Mouse (Mus musculus): ENCODE measurements around the gene Usp29. TPM values are rescaled to one million over a fixed set of nuclear protein-coding genes. Genes with fewer than 3 reads are reported as not detected.
"Not testable (repeated sequence)": the region's sequence is repeated elsewhere in the genome, so short reads cannot be mapped to it uniquely, and the experiment has no call there.

Gene Usp29
- total and polyA plus RNA-seq, 2 experiments from 2014 or later = 43.3 to 101 TPM

- no peak overlapping the region for H3K9ac ChIP-seq (replicated peaks; ENCODE audit: low read length, poor library complexity, severe bottlenecking)
- H3K4me2 ChIP-seq (ENCODE audit: low read depth, low read length, poor library complexity, severe bottlenecking) = 0 out of 2 replicates have a peak overlapping the region, but pooled peaks have one; percentile 20
- H3K36me3 ChIP-seq (ENCODE audit: insufficient read depth, low read length) = no peaks in the 10 kb centered on the region
- DNase-seq (ENCODE audit: low spot score) (peak; percentile 44), ATAC-seq (ENCODE audit: low FRiP score) (peak; percentile 53)
- 17% methylated on average over 16 of the region's 16 CpGs for WGBS
- peak; percentile 83 for TF ChIP-seq CTCF (IDR thresholded peaks at IDR 0.05)
- no peaks in the 10 kb centered on the region for H3K4me1 ChIP-seq (ENCODE audit: insufficient read depth, low read length)
- H3K27ac ChIP-seq (ENCODE audit: low read depth, low read length) = no peak overlapping the region
- no peaks in the 10 kb centered on the region for H3K27me3 ChIP-seq (ENCODE audit: insufficient read depth, low read length)
- no peak overlapping the region for H3K4me3 ChIP-seq (ENCODE audit: low read depth, low read length)
- H3K9me3 ChIP-seq (ENCODE audit: low read length) = no peaks in the 10 kb centered on the region
Observed at GRCm38 (mm10) chr7:6940761-6941231, 210.4 kb downstream of the Usp29 start.

GRCm38 (mm10) chr7:6948061-6948460 is 217.7 kb downstream of the Usp29 start:
- not testable (repeated sequence) for H3K36me3 ChIP-seq (ENCODE audit: insufficient read depth, low read length); H3K9ac ChIP-seq (replicated peaks; ENCODE audit: low read length, poor library complexity, severe bottlenecking); H3K4me3 ChIP-seq (ENCODE audit: low read depth, low read length); H3K27ac ChIP-seq (ENCODE audit: low read depth, low read length); H3K9me3 ChIP-seq (ENCODE audit: low read length); H3K4me1 ChIP-seq (ENCODE audit: insufficient read depth, low read length); DNase-seq (ENCODE audit: low spot score); ATAC-seq (ENCODE audit: low FRiP score); H3K27me3 ChIP-seq (ENCODE audit: insufficient read depth, low read length); H3K4me2 ChIP-seq (ENCODE audit: low read depth, low read length, poor library complexity, severe bottlenecking)
- 94% methylated on average over 18 of the region's 20 CpGs for WGBS

GRCm38 (mm10) chr7:6956576-6956975 is 226.2 kb downstream of the Usp29 start:
- ATAC-seq (ENCODE audit: low FRiP score) (no peak), DNase-seq (ENCODE audit: low spot score) (no peak)
- Histone ChIP-seq H3K27ac (ENCODE audit: low read depth, low read length) (no peak overlapping the region), H3K9me3 (ENCODE audit: low read length) (no peaks in the 10 kb centered on the region), H3K9ac (replicated peaks; ENCODE audit: low read length, poor library complexity, severe bottlenecking) (no peak overlapping the region), H3K4me3 (ENCODE audit: low read depth, low read length) (no peak overlapping the region), H3K36me3 (ENCODE audit: insufficient read depth, low read length) (0 out of 2 replicates have a peak, but pooled peaks cover 3% of the 10 kb centered on the region), H3K4me1 (ENCODE audit: insufficient read depth, low read length) (no peaks in the 10 kb centered on the region), H3K27me3 (ENCODE audit: insufficient read depth, low read length) (no peaks in the 10 kb centered on the region), H3K4me2 (ENCODE audit: low read depth, low read length, poor library complexity, severe bottlenecking) (no peak overlapping the region)
- TF ChIP-seq CTCF (IDR thresholded peaks at IDR 0.05) = no peak
- 92% methylated on average over 4 of the region's 4 CpGs for WGBS

- H3K9ac ChIP-seq (replicated peaks; ENCODE audit: low read length, poor library complexity, severe bottlenecking) = no peak overlapping the region
Observed at GRCm38 (mm10) chr7:6958574-6958973, 228.2 kb downstream of the Usp29 start.

GRCm38 (mm10) chr7:6973566-6973965 is 243.2 kb downstream of the Usp29 start:
- no peak overlapping the region for H3K4me2 ChIP-seq (ENCODE audit: low read depth, low read length, poor library complexity, severe bottlenecking)
- no peaks in the 10 kb centered on the region for H3K36me3 ChIP-seq (ENCODE audit: insufficient read depth, low read length)
- no peak for DNase-seq (ENCODE audit: low spot score)
- no peaks in the 10 kb centered on the region for H3K4me1 ChIP-seq (ENCODE audit: insufficient read depth, low read length)
- H3K4me3 ChIP-seq (ENCODE audit: low read depth, low read length) = no peak overlapping the region
- no peaks in the 10 kb centered on the region for H3K27me3 ChIP-seq (ENCODE audit: insufficient read depth, low read length)
- H3K9ac ChIP-seq (replicated peaks; ENCODE audit: low read length, poor library complexity, severe bottlenecking) = no peak overlapping the region
- TF ChIP-seq CTCF (IDR thresholded peaks at IDR 0.05) = no peak
- whole genome bisulfite sequencing = 83% methylated on average over 1 of the region's 1 CpGs
- H3K27ac ChIP-seq (ENCODE audit: low read depth, low read length) = no peak overlapping the region
- no peaks in the 10 kb centered on the region for H3K9me3 ChIP-seq (ENCODE audit: low read length)
- no peak for ATAC-seq (ENCODE audit: low FRiP score)

More at GRCm38 (mm10) chr7:6958574-6958973, 228.2 kb downstream of the Usp29 start:
- H3K36me3 ChIP-seq (ENCODE audit: insufficient read depth, low read length) = 0 out of 2 replicates have a peak, but pooled peaks cover 3% of the 10 kb centered on the region
- no peak; the same call in 1 of the 2 replicates for TF ChIP-seq CTCF (IDR thresholded peaks at IDR 0.05)
- no peaks in the 10 kb centered on the region for H3K9me3 ChIP-seq (ENCODE audit: low read length)
- H3K4me1 ChIP-seq (ENCODE audit: insufficient read depth, low read length) = no peaks in the 10 kb centered on the region
- H3K4me3 ChIP-seq (ENCODE audit: low read depth, low read length) = no peak overlapping the region
- no peak for DNase-seq (ENCODE audit: low spot score)
- no peaks in the 10 kb centered on the region for H3K27me3 ChIP-seq (ENCODE audit: insufficient read depth, low read length)
- H3K27ac ChIP-seq (ENCODE audit: low read depth, low read length) = no peak overlapping the region
- no peak overlapping the region for H3K4me2 ChIP-seq (ENCODE audit: low read depth, low read length, poor library complexity, severe bottlenecking)
- WGBS = 92% methylated on average over 1 of the region's 1 CpGs
- no peak for ATAC-seq (ENCODE audit: low FRiP score)

- 92% methylated on average over 19 of the region's 19 CpGs for WGBS
- Histone ChIP-seq H3K9ac (replicated peaks; ENCODE audit: low read length, poor library complexity, severe bottlenecking) (no peak overlapping the region), H3K27ac (ENCODE audit: low read depth, low read length) (no peak overlapping the region), H3K4me3 (ENCODE audit: low read depth, low read length) (no peak overlapping the region), H3K4me2 (ENCODE audit: low read depth, low read length, poor library complexity, severe bottlenecking) (no peak overlapping the region), H3K9me3 (ENCODE audit: low read length) (no peaks in the 10 kb centered on the region), H3K36me3 (ENCODE audit: insufficient read depth, low read length) (no peaks in the 10 kb centered on the region), H3K4me1 (ENCODE audit: insufficient read depth, low read length) (no peaks in the 10 kb centered on the region), H3K27me3 (ENCODE audit: insufficient read depth, low read length) (no peaks in the 10 kb centered on the region)
- ATAC-seq (ENCODE audit: low FRiP score) (no peak), DNase-seq (ENCODE audit: low spot score) (no peak)
- no peak for TF ChIP-seq CTCF (IDR thresholded peaks at IDR 0.05)
Observed at GRCm38 (mm10) chr7:6976890-6977289, 246.5 kb downstream of the Usp29 start.

GRCm38 (mm10) chr7:6995251-6995650 is 264.9 kb downstream of the Usp29 start, which contains the start of gene Aurkc:
Aurkc (plus strand) TSS chr7:6995300.
- not testable (repeated sequence) for H3K27me3 ChIP-seq (ENCODE audit: insufficient read depth, low read length); DNase-seq (ENCODE audit: low spot score); H3K9me3 ChIP-seq (ENCODE audit: low read length); H3K4me2 ChIP-seq (ENCODE audit: low read depth, low read length, poor library complexity, severe bottlenecking); ATAC-seq (ENCODE audit: low FRiP score); H3K36me3 ChIP-seq (ENCODE audit: insufficient read depth, low read length); H3K4me1 ChIP-seq (ENCODE audit: insufficient read depth, low read length); H3K4me3 ChIP-seq (ENCODE audit: low read depth, low read length); H3K9ac ChIP-seq (replicated peaks; ENCODE audit: low read length, poor library complexity, severe bottlenecking); H3K27ac ChIP-seq (ENCODE audit: low read depth, low read length)
- WGBS = 88% methylated on average over 11 of the region's 11 CpGs

- not testable (repeated sequence) for H3K9me3 ChIP-seq (ENCODE audit: low read length); H3K4me1 ChIP-seq (ENCODE audit: insufficient read depth, low read length); H3K27me3 ChIP-seq (ENCODE audit: insufficient read depth, low read length); H3K9ac ChIP-seq (replicated peaks; ENCODE audit: low read length, poor library complexity, severe bottlenecking); H3K27ac ChIP-seq (ENCODE audit: low read depth, low read length); H3K4me3 ChIP-seq (ENCODE audit: low read depth, low read length); H3K36me3 ChIP-seq (ENCODE audit: insufficient read depth, low read length); H3K4me2 ChIP-seq (ENCODE audit: low read depth, low read length, poor library complexity, severe bottlenecking); DNase-seq (ENCODE audit: low spot score); ATAC-seq (ENCODE audit: low FRiP score)
- WGBS = 66% methylated on average over 3 of the region's 3 CpGs
Observed at GRCm38 (mm10) chr7:6998914-6999313, 268.5 kb downstream of the Usp29 start.

GRCm38 (mm10) chr7:7005441-7005840 is 275.1 kb downstream of the Usp29 start:
- not testable (repeated sequence) for H3K4me1 ChIP-seq (ENCODE audit: insufficient read depth, low read length); H3K27me3 ChIP-seq (ENCODE audit: insufficient read depth, low read length); DNase-seq (ENCODE audit: low spot score); ATAC-seq (ENCODE audit: low FRiP score); H3K9me3 ChIP-seq (ENCODE audit: low read length); H3K36me3 ChIP-seq (ENCODE audit: insufficient read depth, low read length); H3K9ac ChIP-seq (replicated peaks; ENCODE audit: low read length, poor library complexity, severe bottlenecking); H3K4me2 ChIP-seq (ENCODE audit: low read depth, low read length, poor library complexity, severe bottlenecking); H3K27ac ChIP-seq (ENCODE audit: low read depth, low read length); H3K4me3 ChIP-seq (ENCODE audit: low read depth, low read length)
- WGBS = 72% methylated on average over 5 of the region's 5 CpGs
